Mouse (Mus musculus) kidney, adult 8-10 months (tissue): ENCODE data around the gene Abca7.
A peak's percentile ranks its signal among the peaks of the same experiment; 100 is the strongest.
"Not testable (repeated sequence)": the region's sequence is repeated elsewhere in the genome, so short reads cannot be mapped to it uniquely, and the experiment has no call there.

Experiments used
- DNase-seq, 2 experiments: peaks; one replicate each; pipeline ENCODE4 v3.0.0; 2022

The Abca7 gene

DNA sequence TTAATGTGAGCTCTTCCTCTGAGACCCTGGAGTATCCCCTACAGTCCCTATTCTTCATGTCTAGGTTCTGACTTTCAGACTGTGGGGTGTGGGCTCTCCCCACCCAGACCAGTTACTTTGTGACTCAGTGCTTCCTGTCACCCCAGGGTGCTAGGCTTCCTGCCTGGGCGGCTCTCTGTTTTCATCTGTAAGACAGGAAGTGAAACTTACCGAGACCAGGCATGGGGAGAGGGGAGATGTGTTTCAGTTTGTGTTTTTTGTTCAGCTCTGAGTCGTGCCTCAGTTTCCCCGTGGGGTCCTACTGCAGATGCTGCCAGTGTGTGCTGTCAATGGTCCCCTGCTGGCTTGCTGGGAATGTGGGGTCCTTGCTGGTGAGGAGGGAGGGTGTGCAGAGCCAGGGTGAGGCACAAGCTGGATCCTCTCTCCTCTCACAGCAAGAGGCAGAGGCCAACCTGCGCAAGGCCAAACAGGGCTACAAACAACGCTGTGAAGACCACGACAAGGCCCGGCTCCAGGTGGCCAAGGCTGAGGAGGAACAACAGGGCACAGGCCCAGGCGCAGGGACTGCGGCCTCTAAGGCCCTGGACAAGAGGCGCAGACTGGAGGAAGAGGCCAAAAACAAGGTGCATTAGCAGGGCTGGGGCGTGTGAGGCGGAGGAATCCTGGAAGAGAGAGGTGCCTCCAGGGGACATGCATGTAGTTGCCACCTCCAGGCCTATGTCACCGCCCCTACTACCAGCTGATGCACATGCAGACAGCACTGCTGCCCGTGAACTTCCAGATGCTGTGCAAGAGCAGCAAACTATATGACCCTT is 28.1 kb downstream of the Abca7 start:
- no peak for DNase-seq

DNA sequence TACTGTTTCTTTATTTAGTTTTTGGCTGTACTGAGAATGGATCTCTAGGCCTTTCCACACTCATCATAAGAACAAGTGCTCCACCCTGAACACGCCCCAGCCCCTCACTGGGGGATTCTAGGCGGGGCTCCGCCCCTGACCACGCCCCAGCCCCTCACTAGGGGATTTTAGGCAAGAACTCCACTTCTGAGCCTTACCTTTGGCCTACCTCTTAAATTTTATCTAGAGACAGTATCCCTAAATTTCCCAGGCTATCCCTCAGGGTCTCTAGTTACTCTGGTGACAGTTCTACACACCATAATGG is 28.7 kb downstream of the Abca7 start:
- no peak for DNase-seq

DNA sequence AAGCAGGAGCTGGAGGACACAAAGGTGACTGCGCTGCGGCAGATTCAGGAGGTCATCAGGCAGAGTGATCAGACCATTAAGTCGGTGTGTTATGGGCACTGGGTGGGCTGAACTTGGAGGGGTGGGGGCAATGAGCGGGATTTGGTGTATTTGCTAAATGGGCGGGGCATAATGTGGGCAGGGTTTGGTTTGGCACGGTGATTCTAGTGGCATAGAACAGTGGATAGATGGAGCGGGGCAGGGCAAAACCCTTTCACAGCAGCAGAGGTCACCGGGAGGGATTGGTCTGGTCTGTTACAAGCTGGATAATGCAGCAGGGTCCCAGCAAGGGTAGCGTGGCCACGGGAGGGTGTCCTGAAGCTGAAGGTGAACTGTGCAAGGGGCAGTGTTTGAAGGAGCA is 29.2 kb downstream of the Abca7 start:
- no peak for DNase-seq

DNA sequence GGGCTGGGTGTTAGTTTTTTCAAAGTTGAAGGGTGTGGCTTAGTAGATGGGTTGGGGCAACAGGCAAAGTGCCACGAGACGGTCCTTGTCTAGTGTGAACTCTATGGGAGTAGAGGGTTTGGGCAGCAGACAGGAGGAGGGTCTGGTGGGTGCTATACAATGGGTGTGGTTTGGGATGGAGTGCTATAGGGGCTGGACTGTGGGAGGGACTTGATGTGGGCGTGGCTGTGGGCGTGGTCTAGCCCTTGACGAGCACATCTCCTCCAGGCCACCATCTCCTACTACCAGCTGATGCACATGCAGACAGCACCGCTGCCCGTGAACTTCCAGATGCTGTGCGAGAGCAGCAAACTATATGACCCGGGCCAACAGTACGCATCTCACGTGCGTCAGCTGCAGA is 29.6 kb downstream of the Abca7 start:
- no peak for DNase-seq

DNA sequence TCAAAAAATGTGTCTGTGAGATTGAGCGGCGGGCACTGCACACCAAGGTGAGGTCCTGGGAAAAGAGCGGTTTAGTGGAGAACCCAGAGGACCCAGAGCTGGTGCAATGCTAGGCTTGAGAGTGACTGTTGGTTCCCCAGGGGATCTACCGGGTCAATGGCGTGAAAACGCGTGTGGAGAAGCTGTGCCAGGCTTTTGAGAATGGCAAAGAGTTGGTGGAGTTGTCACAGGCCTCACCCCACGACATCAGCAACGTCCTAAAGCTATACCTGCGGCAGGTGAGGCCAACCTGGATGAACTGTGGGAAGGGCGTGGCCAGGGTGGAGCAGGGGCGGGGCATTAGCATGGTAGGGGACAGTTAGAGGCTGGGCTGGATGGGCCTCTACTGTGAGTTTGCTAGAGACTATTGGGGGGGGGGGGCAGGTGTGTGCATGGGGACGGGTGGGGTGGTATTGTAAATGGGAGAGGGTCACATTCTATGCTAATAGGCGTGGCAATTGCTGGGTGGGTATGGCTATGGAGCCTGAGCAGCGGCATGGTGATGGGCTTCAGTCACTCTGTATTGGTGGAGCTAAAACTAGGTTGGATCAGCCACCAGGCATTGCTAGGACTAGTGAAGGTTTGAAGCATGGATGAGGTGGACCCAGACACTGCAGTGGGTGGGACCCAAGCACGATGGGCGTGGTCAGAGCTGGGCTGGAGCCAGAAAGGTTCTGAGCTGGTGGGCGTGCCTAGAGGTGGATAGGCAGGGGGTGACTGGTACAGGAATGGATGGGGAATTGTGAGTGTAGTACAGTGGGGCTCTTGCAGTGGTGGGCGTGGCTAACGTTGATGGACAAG is 31.6 kb downstream of the Abca7 start:
- DNase-seq, result no peak

DNA sequence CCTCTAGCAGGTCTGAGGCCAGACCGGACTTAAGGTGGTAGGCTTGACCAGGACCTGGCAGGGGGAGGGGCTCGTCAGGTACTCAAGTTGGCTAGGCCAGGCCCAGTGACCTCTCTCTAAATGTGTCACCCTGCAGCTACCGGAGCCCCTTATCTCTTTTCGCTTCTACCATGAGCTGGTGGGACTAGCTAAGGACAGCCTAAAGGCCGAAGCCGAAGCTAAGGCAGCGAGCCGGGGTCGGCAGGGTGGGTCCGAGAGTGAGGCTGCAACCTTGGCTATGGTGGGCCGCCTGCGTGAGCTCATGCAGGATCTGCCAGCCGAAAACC is 32.2 kb downstream of the Abca7 start:
- no peak for DNase-seq

GRCm38 (mm10) chr10:80030191-80030590 is 33.9 kb downstream of the Abca7 start:
- no peak for DNase-seq

GRCm38 (mm10) chr10:80030736-80031135 is 34.4 kb downstream of the Abca7 start:
- DNase-seq, result no peak

DNA sequence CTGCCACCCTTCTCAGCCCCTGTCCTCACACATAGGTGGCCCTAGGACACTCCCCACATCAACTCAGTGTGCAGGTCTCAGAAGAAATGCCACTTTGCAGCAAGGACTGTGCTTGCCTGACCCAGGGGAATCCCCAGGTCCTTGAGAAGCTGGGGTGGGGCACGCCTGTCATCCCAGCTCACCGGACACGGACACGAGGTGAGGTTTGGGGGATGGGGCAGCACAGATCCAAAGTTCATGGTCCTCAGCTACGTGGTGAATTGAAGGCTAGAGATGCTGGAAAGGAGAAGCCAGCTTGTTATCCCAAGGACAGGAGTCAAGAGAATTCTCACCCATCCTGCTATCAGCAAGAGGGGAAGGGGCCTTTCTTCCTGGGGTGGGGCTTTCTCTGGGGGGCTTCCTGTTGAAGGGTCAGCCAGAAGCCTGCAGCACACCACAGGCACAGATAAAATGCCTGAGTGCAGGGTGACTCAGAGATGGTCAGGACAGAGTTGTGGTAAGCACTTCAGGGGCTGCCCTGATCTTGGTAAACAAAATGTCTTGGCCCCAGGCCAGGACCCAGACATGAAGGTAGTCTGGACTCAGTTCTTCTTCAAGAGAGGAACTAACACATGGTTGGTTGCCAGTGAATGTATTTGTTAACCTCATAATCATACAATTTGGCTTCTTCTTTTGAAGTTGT is 36.6 kb downstream of the Abca7 start:
- DNase-seq, result peak in 1 of 2 experiments; percentile 48

- DNase-seq, result peak in 1 of 2 experiments; percentile 59
Measured at GRCm38 (mm10) chr10:80033511-80034391, 37.5 kb downstream of the Abca7 start.

DNA sequence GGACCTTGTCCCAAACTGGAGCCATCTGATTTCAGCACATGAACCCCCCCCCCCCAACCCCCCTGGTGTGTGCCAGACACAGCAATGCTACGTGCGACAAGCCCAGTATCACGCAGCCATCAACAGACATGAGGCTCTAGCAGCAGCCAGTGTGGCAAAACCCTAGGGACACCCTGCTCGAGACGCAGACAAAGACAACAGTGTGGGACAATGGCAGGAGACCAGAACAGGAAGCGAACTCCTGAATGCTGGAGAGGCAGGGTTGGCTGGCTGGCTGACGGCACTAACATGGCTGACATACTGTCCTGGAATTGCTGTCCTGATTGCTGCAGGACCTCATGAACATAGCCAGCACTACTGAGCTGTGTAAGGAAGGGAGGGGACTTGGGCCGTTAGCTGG is 38.9 kb downstream of the Abca7 start:
- DNase-seq, result no peak

- no peak for DNase-seq
Measured at GRCm38 (mm10) chr10:80035686-80036085, 39.4 kb downstream of the Abca7 start.

DNA sequence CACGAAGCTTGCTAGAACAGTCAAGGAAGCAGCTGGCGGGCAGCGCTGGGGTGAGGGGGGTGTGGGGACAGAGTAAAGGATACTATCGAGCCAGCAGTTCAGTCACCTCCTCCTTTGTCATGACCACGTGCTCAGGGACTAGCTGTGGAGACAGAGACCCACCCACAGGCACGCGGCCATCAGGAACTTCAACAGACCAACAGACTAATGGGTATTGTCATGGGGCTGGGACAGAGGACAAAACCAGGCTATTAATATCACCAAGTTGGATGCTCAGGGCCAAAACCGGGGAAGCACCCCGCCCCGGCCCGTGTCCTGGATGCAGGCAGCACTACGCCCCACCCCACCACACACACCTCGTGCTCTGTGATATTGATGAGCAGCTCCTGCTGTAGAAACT is 40.5 kb downstream of the Abca7 start:
- no peak for DNase-seq

DNA sequence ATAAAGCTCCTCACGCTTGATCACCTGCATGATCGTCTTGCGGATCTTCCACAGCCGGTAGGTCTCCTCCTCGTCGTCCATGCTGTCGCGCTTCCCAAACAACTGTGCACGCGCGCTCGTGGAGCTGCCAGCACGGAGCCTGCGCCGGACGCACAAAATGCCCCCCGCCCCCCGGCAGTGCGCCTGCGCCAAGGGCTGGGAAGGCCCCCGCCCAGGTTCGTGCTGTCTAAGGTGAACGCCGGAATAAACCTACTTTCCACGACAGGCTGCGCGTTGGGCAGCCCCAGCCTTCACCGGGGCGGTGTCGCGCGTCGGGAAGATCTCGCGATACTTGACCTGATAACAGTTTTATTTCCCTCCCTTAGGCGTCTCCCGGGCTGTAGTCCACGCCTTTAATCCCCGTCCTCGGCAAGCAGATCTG is 43.3 kb downstream of the Abca7 start, which contains the start of gene Polr2e:
TSS of gene Polr2e (minus strand) at position 237 of the 421 bp plus-strand sequence.
- DNase-seq, result peak; percentile 97 to 98

GRCm38 (mm10) chr10:80041409-80042060 is 45.2 kb downstream of the Abca7 start:
- not testable (repeated sequence) for DNase-seq

GRCm38 (mm10) chr10:80044087-80044486 is 47.8 kb downstream of the Abca7 start:
- no peak for DNase-seq

GRCm38 (mm10) chr10:80045364-80045763 is 49.1 kb downstream of the Abca7 start:
- DNase-seq, result not testable (repeated sequence)

GRCm38 (mm10) chr10:80045766-80046165 is 49.5 kb downstream of the Abca7 start:
- DNase-seq, result no peak

GRCm38 (mm10) chr10:80047041-80047565 is 50.8 kb downstream of the Abca7 start, which contains the start of gene Gpx4:
TSS of gene Gpx4 (plus strand) at chr10:80047166.
- DNase-seq, result no peak

- DNase-seq, result no peak
Measured at GRCm38 (mm10) chr10:80048396-80048795, 52.1 kb downstream of the Abca7 start.

DNA sequence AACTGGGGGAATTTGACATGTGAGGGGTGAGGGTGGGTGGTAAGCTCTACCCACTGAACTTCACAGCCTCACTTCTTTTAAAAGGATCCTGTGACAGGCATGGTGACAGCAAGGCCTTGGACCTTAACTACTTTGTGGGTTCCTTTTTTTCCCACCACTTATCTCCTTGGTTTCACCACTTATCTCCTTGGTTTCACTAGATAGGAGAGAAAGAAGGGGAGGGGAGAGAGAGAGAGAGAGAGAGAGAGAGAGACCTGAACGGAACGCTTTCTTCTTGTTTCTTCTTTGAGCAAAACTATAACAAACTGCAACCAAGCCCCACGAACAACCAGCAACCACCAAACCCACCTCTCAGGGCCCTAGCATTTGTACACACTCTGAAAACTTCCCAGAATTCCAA is 52.5 kb downstream of the Abca7 start:
- no peak for DNase-seq

DNA sequence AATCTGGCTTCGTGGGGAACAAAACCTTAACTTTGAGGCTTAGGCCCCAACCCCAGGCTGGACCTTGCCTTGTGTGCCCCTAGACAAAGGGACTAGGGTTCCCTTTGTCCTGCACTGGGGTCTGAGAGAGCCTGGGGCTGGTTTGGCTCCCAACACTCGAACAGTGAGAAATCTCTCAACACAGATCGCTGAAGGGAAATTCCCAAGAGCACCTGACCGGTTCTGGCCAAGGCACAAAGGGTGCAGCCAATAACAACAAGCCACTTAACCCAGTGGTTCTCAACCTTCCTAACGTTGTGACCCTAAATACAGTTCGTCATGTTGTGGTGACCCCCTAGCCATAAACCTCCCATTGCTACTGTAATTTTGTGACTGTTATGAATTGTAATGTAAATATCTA is 54.0 kb downstream of the Abca7 start:
- no peak for DNase-seq
